Comparison of ENCODE assay signal across 8 mouse cellular contexts in the genomic region with DNA sequence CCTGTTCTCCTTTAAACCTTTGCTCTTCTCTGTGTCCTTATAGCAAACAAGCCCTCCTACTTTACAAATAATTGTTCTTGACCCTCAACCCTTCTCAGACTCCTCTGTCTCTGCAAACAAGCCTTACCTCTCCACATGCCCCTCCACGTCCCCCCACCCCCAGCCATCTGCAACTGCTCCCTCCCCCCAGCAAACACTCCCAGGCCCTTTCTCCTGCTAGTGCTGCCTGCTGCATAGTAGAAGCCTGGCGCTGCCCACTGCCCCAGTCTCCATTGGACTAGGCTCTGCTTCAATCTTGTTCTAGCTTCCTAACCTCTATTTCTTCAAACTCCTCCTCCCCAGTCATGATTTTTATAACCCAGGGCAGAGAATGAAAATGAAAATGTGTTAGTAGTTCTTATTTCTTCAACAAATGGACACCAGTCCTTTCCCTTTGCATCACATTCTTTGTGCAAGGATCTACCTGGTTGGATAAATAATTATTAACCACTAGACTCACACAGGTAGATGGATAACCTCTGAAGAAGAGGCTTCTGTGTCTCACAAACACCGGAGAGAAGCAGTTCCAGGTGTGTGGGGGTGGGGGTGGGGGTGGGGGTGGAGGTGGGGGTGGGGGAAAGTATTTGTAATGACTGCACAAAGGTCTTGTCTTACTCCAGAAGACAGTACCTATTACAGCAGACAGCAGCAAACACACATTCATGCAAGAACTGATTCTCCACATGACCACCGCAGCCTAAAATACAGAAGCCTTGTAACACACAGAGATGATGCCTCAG.
A peak's percentile ranks its signal among the peaks of the same experiment; 100 is the strongest.
DNase-seq lines count a peak whose midpoint lies in the region; ATAC-seq and TF ChIP-seq lines count a peak whose summit lies in the region.
"Had no signal": no experiment of that assay in that cellular context is flagged by ENCODE, and none has a peak within 500 bp of the region (broad histone marks: within the 10 kb centered on the region; RNA-seq: fewer than 3 reads in every experiment).

No protein-coding gene starts in this region.

- no peak for TF ChIP-seq POLR2A in kidney, adult 2 months (IDR thresholded peaks at IDR 0.05; ENCODE audit: low read depth, low read length)

- peak; percentile 38 for DNase-seq in kidney, adult 2 months
- no peak for DNase-seq in kidney, adult 11 months
- peak; percentile 39 for DNase-seq in embryonic facial prominence, embryonic 10.5 days (ENCODE audit: low spot score)
- DNase-seq in liver, embryonic 13.5 days: no peak
- DNase-seq in T-cell, adult 2 months (ENCODE audit: low spot score): no peak
- DNase-seq: thymus, adult 2 months had no signal

- no peak overlapping the region for H3K4me2 ChIP-seq in embryonic facial prominence, embryonic 15.5 days (replicated peaks)
- peak overlapping the region; percentile 19; the same call in 1 of the 2 replicates for H3K4me2 ChIP-seq in liver, embryonic 13.5 days

- H3K4me1 ChIP-seq in kidney, adult 2 months (ENCODE audit: control insufficient read depth, insufficient read depth, low read length): peaks cover 21% of the 10 kb centered on the region; the same call in 1 of the 2 replicates
- H3K4me1 ChIP-seq in embryonic facial prominence, embryonic 10.5 days: peaks cover 42% of the 10 kb centered on the region
- H3K4me1 ChIP-seq in embryonic facial prominence, embryonic 15.5 days: peaks cover 37% of the 10 kb centered on the region
- H3K4me1 ChIP-seq in liver, embryonic 13.5 days (replicated peaks): peaks cover 19% of the 10 kb centered on the region

- H3K36me3 ChIP-seq in kidney, adult 2 months (ENCODE audit: control insufficient read depth, insufficient read depth, low read length): peaks cover 3% of the 10 kb centered on the region; the same call in 1 of the 2 replicates
- H3K36me3 ChIP-seq in embryonic facial prominence, embryonic 10.5 days (replicated peaks): peaks cover 10% of the 10 kb centered on the region
- H3K36me3 ChIP-seq in embryonic facial prominence, embryonic 15.5 days: no peaks in the 10 kb centered on the region
- peaks cover 4% of the 10 kb centered on the region; the same call in 1 of the 2 replicates for H3K36me3 ChIP-seq in liver, embryonic 13.5 days

- H3K4me3 ChIP-seq in kidney, adult 2 months (ENCODE audit: insufficient read depth, low read depth, low read length): no peak overlapping the region
- no peak overlapping the region; the same call in 1 of the 2 replicates for H3K4me3 ChIP-seq in embryonic facial prominence, embryonic 10.5 days
- no peak overlapping the region for H3K4me3 ChIP-seq in embryonic facial prominence, embryonic 15.5 days (replicated peaks)
- no peak overlapping the region for H3K4me3 ChIP-seq in liver, embryonic 13.5 days (replicated peaks)

- no peaks in the 10 kb centered on the region for H3K9me3 ChIP-seq in embryonic facial prominence, embryonic 10.5 days
- no peaks in the 10 kb centered on the region for H3K9me3 ChIP-seq in embryonic facial prominence, embryonic 15.5 days (replicated peaks)
- no peaks in the 10 kb centered on the region for H3K9me3 ChIP-seq in liver, embryonic 13.5 days (replicated peaks)

- H3K27ac ChIP-seq in kidney, adult 2 months (ENCODE audit: insufficient read depth, low read depth, low read length): peak overlapping the region; percentile 27
- H3K27ac ChIP-seq in embryonic facial prominence, embryonic 10.5 days (replicated peaks): peak overlapping the region; percentile 65
- 0 out of 2 replicates have a peak overlapping the region, but pooled peaks have one; percentile 73 for H3K27ac ChIP-seq in embryonic facial prominence, embryonic 15.5 days (replicated peaks)
- peak overlapping the region; percentile 47; the same call in 1 of the 2 replicates for H3K27ac ChIP-seq in liver, embryonic 13.5 days

- TF ChIP-seq CTCF in kidney, adult 2 months (conservative IDR thresholded peaks at IDR 0.05; ENCODE audit: insufficient read depth, insufficient read length, low read depth, low read length): no peak

- no peak overlapping the region for H3K9ac ChIP-seq in embryonic facial prominence, embryonic 15.5 days
- H3K9ac ChIP-seq in liver, embryonic 13.5 days: no peak overlapping the region

- no peaks in the 10 kb centered on the region for H3K27me3 ChIP-seq in kidney, adult 2 months (replicated peaks; ENCODE audit: control insufficient read depth, insufficient read depth, low read length)
- H3K27me3 ChIP-seq in embryonic facial prominence, embryonic 10.5 days (replicated peaks; ENCODE audit: low read depth, poor library complexity, severe bottlenecking): no peaks in the 10 kb centered on the region
- no peaks in the 10 kb centered on the region for H3K27me3 ChIP-seq in embryonic facial prominence, embryonic 15.5 days
- no peaks in the 10 kb centered on the region for H3K27me3 ChIP-seq in liver, embryonic 13.5 days

- WGBS in kidney, adult 2 months: 39% methylated on average over 4 of the region's 4 CpGs
- WGBS in embryonic facial prominence, embryonic 10.5 days: 40% methylated on average over 4 of the region's 4 CpGs
- WGBS in embryonic facial prominence, embryonic 15.5 days: 46% methylated on average over 4 of the region's 4 CpGs
- 43% methylated on average over 4 of the region's 4 CpGs for WGBS in liver, embryonic 13.5 days (ENCODE audit: insufficient replicate concordance)

- ATAC-seq in embryonic facial prominence, embryonic 15.5 days (ENCODE audit: insufficient number of reproducible peaks, low FRiP score, low TSS enrichment, low read depth): no peak
- no peak for ATAC-seq in liver, embryonic 13.5 days (ENCODE audit: low read depth)
- no peak for ATAC-seq in granulocyte monocyte progenitor cell, adult 5-6 weeks (replicated peaks; ENCODE audit: poor library complexity, severe bottlenecking)

Comparison
In these comparisons a context has a peak if more than half of its experiments do, and no peak if none do; other contexts are left out.
1. DNase-seq: peak in kidney, adult 2 months (single experiment) and embryonic facial prominence, embryonic 10.5 days (single experiment); none in kidney, adult 11 months (single experiment), liver, embryonic 13.5 days (single experiment) and T-cell, adult 2 months (single experiment).
2. Peak in every context shown above with its lines, with median percentiles within 50 percentile points of each other: H3K27ac ChIP-seq.